Mouse (Mus musculus): Measurements from ENCODE around the gene Slc43a1.

DNA sequence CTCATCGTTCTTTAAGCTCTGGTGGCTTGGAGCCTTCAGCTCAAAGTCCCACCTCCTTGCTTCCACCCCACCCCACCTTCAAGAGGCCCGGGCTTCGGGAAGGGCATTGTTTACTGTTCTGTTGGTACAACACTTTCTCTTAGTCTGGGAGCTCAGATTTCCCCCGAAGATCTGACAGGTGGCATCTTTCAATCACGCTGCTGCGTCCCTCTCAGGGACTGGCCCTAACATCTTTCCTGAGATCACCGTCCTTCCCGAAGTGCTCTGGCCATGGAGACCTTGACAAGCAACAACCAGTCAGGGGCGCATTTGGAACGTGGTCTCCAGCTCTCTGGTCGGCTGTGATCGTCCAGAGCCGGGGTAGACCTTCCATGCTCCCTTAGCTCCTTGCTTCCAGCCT is 16.1 kb upstream of the Slc43a1 start, which contains the start of gene Smtnl1:
- TF ChIP-seq EP300 (IDR thresholded peaks at IDR 0.05; ENCODE audit: low read depth) (no peak), CTCF (IDR thresholded peaks at IDR 0.05; ENCODE audit: low read depth) (no peak)

All from heart, postnatal 0 days (tissue).